Mouse (Mus musculus) heart, postnatal 0 days (tissue): ENCODE data around the gene Hist1h1a. TPM values are rescaled to one million over a fixed set of nuclear protein-coding genes. Genes with fewer than 3 reads are reported as not detected.

Experiments
- ATAC-seq: fragments of 200-750 bp; cut with Nextera tagmentation; 2 replicates; pipeline ENCODE4 v1.8.0; 2017; ENCODE audit warnings: low read depth, moderate number of reproducible peaks, moderate library complexity; ENCODE audit not compliant: insufficient read depth
- DNase-seq: peaks from one replicate; pipeline ENCODE4 v3.0.0-alpha.2; 2016; ENCODE audit warnings: low spot score
- H3K27ac ChIP-seq: fragments of 300-500 bp; sonication (generic); 2 replicates; pipeline ENCODE4 v1.5.1; 2014; ENCODE audit warnings: low read depth, mild to moderate bottlenecking
- H3K27me3 ChIP-seq: fragments of 300-500 bp; sonication (generic); 2 replicates; pipeline ENCODE4 v1.6.1; 2014; ENCODE audit warnings: low read length, mixed read lengths; ENCODE audit not compliant: control insufficient read depth, insufficient read depth
- H3K36me3 ChIP-seq: fragments of 300-500 bp; sonication (generic); replicated peaks from 2 replicates; pipeline ENCODE4 v1.6.1; 2014; ENCODE audit warnings: low read length, mixed read lengths; ENCODE audit not compliant: control insufficient read depth, insufficient read depth
- H3K4me1 ChIP-seq: fragments of 300-500 bp; sonication (generic); 2 replicates; pipeline ENCODE4 v1.6.1; 2014; ENCODE audit warnings: antibody characterized with exemption; ENCODE audit not compliant: control insufficient read depth, insufficient read depth
- H3K4me2 ChIP-seq: fragments of 300-500 bp; sonication (generic); 2 replicates; pipeline ENCODE4 v1.6.1; 2014; ENCODE audit warnings: low read depth, mild to moderate bottlenecking, low read length, moderate library complexity
- H3K4me3 ChIP-seq: fragments of 300-500 bp; sonication (generic); 2 replicates; pipeline ENCODE4 v1.5.1; 2014; ENCODE audit warnings: low read depth, low read length
- H3K9ac ChIP-seq: fragments of 300-500 bp; sonication (generic); replicated peaks from 2 replicates; pipeline ENCODE4 v1.6.1; 2014; ENCODE audit warnings: low read depth, low read length, mixed read lengths
- H3K9me3 ChIP-seq: fragments of 300-500 bp; sonication (generic); replicated peaks from 2 replicates; pipeline ENCODE4 v1.6.1; 2016; ENCODE audit warnings: low read length; ENCODE audit not compliant: control insufficient read depth
- CTCF ChIP-seq: IDR thresholded peaks from 2 replicates; pipeline ENCODE4 v1.5.1; 2016; ENCODE audit warnings: antibody characterized with exemption, control low read depth, low read depth
- EP300 ChIP-seq: IDR thresholded peaks from 2 replicates; pipeline ENCODE4 v1.6.1; 2016; ENCODE audit warnings: antibody characterized with exemption, low read depth
- WGBS: fragments of 180-500 bp; shearing (Covaris S2); extraction: QIAGEN DNeasy Blood & Tissue Kit; methylation state at CpG from one replicate; pipeline ENCODE4 v1.1.7; 2014; 5-methylcytosine and 5-hydroxymethylcytosine counted together
- polyA plus RNA-seq: library from polyadenylated mRNA; unstranded; fragments of >200 nt; fragmentation: Nextera tagmentation; extraction: Ambion mirVana; gene quantifications from 2 replicates; pipeline ENCODE4 v1.2.1, GENCODE M21; 2015
- total RNA-seq: library from RNA; depleted of rRNA; stranded (reverse); fragments of >200 nt; gene quantifications from 2 replicates; pipeline ENCODE4 v1.2.3, GENCODE M21; 2014; ENCODE audit warnings: low replicate concordance

The Hist1h1a gene
- total and polyA plus RNA-seq, 2 experiments from 2014 or later = 0.81 to 272 TPM

GRCm38 (mm10) chr13:23752742-23753172 is 10.7 kb upstream of the Hist1h1a start:
- H3K9ac ChIP-seq = peak overlapping the region; percentile 35
- peak overlapping the region; percentile 26; the same call in 1 of the 2 replicates for H3K4me3 ChIP-seq
- peaks cover 5% of the 10 kb centered on the region for H3K4me1 ChIP-seq
- H3K36me3 ChIP-seq = no peaks in the 10 kb centered on the region
- ATAC-seq = no peak
- no peak for TF ChIP-seq CTCF
- TF ChIP-seq EP300 = no peak
- peak overlapping the region; percentile 49 for H3K4me2 ChIP-seq
- DNase-seq = no peak
- no peaks in the 10 kb centered on the region for H3K27me3 ChIP-seq
- 11% methylated on average over 6 of the region's 6 CpGs for WGBS
- no peaks in the 10 kb centered on the region for H3K9me3 ChIP-seq
- peak overlapping the region; percentile 5; the same call in 1 of the 2 replicates for H3K27ac ChIP-seq

DNA sequence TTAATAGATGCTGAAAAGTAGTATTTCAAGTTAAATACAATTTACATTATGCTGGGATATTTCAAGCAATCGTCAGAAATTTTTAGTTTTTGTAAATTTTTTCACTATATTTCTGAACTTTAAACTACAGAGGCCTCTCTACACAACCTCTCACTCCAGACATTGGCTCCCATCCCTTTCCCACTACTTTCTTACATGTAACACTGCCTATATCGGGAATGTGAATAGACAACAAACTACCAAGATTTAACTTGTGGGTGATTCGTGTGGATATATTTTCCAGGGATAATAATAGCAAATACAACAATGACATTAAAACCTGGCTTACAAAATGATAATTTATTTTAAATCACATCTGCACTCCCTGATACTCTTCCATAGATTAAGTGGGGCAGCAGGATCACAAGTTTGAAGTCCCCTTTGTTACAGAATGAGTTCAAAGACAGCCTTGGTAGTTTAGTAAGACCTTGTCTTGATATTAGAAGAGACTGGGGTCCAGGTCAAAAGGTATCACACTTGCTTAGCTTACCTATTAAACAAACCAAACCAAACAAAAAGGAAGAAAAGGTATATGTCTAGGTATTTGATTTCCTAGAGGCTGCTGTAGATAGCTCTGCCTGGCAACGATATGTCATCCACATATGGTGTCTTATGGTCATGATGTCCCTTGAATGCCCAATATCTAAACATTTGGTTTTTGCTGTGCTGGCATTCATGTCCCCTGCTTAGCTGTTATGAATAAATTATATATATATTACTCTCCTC is 10.0 kb upstream of the Hist1h1a start:
- Histone ChIP-seq H3K27ac (no peak overlapping the region), H3K27me3 (no peaks in the 10 kb centered on the region), H3K9ac (no peak overlapping the region), H3K9me3 (no peaks in the 10 kb centered on the region), H3K4me3 (no peak overlapping the region), H3K4me2 (no peak overlapping the region; the same call in 1 of the 2 replicates), H3K36me3 (no peaks in the 10 kb centered on the region), H3K4me1 (peaks cover 5% of the 10 kb centered on the region; the same call in 1 of the 2 replicates)
- TF ChIP-seq EP300 (no peak), CTCF (no peak)
- WGBS = 57% methylated on average over 4 of the region's 4 CpGs
- DNase-seq (no peak), ATAC-seq (no peak)

- ATAC-seq (no peak), DNase-seq (no peak)
- Histone ChIP-seq H3K27me3 (no peaks in the 10 kb centered on the region), H3K4me3 (no peak overlapping the region), H3K27ac (no peak overlapping the region), H3K9ac (no peak overlapping the region), H3K36me3 (no peaks in the 10 kb centered on the region), H3K4me2 (no peak overlapping the region), H3K9me3 (no peaks in the 10 kb centered on the region), H3K4me1 (peaks cover 5% of the 10 kb centered on the region; the same call in 1 of the 2 replicates)
- TF ChIP-seq CTCF = no peak
Measured at GRCm38 (mm10) chr13:23755000-23755399, 8.5 kb upstream of the Hist1h1a start.

- DNase-seq = peak; percentile 90
- WGBS = under 1% methylated on average over 17 of the region's 22 CpGs
- H3K4me3 ChIP-seq = peak within 1 kb of the TSS; percentile 44
- no peaks in the 10 kb centered on the region for H3K9me3 ChIP-seq
- H3K9ac ChIP-seq = peak within 1 kb of the TSS; percentile 48
- peak; percentile 47; the same call in 1 of the 2 replicates for ATAC-seq
- peak within 1 kb of the TSS; percentile 81 for H3K27ac ChIP-seq
- no peaks in the 10 kb centered on the region for H3K36me3 ChIP-seq
- peak within 1 kb of the TSS; percentile 61 for H3K4me2 ChIP-seq
- H3K27me3 ChIP-seq = no peaks in the 10 kb centered on the region
- peaks cover 8% of the 10 kb centered on the region; the same call in 1 of the 2 replicates for H3K4me1 ChIP-seq
- TF ChIP-seq EP300 = peak; percentile 66; the same call in 1 of the 2 replicates
- no peak for TF ChIP-seq CTCF
Measured at GRCm38 (mm10) chr13:23756790-23757189, 6.7 kb upstream of the Hist1h1a start, which contains the start of gene Hist1h4b. Hist1h4b (plus strand) TSS chr13:23757013.

DNA sequence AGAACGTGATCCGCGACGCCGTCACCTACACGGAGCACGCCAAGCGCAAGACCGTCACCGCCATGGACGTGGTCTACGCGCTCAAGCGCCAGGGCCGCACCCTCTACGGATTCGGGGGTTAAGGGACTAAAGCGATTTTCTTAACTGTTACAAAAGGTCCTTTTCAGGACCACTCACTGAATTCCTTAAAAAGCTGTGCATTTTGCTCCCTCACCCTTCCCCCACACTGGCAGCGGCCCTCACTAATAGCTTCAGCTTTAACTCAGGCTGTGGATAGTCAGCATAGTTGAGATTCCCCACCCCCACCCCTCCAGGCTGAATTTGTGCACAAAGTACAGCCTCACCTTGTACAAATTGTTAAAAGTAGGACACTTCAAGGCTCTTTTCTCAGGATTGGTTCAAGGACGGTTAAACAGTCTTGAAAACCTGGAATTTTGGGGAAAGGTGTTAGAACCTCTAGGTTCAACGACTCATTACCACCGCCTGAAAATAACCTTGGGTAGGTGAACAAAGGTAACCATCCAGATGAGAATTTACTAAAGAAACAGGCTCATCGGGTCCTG is 6.2 kb upstream of the Hist1h1a start:
- ATAC-seq = no peak
- Histone ChIP-seq H3K27ac (peak overlapping the region; percentile 81), H3K4me3 (peak overlapping the region; percentile 44), H3K9ac (peak overlapping the region; percentile 48), H3K4me2 (peak overlapping the region; percentile 61), H3K9me3 (no peaks in the 10 kb centered on the region), H3K4me1 (peaks cover 8% of the 10 kb centered on the region; the same call in 1 of the 2 replicates), H3K27me3 (no peaks in the 10 kb centered on the region), H3K36me3 (no peaks in the 10 kb centered on the region)
- 3% methylated on average over 13 of the region's 23 CpGs for WGBS
- no peak for TF ChIP-seq EP300
- no peak for TF ChIP-seq CTCF
- no peak for DNase-seq
